Mouse (Mus musculus): ENCODE measurements around the gene Gnmt. TPM values are rescaled to one million over a fixed set of nuclear protein-coding genes. Genes with fewer than 3 reads are reported as not detected.
A peak's percentile ranks its signal among the peaks of the same experiment; 100 is the strongest.
"Not testable (repeated sequence)": the region's sequence is repeated elsewhere in the genome, so short reads cannot be mapped to it uniquely, and the experiment has no call there.

The Gnmt gene
- polyA plus RNA-seq (2016; fragmentation: Nextera tagmentation; extraction: Ambion mirVana), result 0.51 and 0.57 TPM in 2 replicates

GRCm38 (mm10) chr17:46728904-46729318 is at the start of gene Gnmt:
TSS of gene Gnmt (minus strand) at chr17:46729168.
- Histone ChIP-seq H3K27ac (replicated peaks) (peak within 1 kb of the TSS; percentile 19; the same call in 1 of the 2 replicates), H3K4me3 (peak within 1 kb of the TSS; percentile 41), H3K36me3 (replicated peaks) (peaks cover 29% of the 10 kb centered on the region), H3K27me3 (replicated peaks; ENCODE audit: low read depth, poor library complexity, severe bottlenecking) (peaks cover 28% of the 10 kb centered on the region), H3K9me3 (no peaks in the 10 kb centered on the region), H3K4me1 (peaks cover 14% of the 10 kb centered on the region; the same call in 1 of the 2 replicates)
- peak; percentile 31 for DNase-seq (ENCODE audit: low spot score)
- 13% methylated on average over 24 of the region's 24 CpGs for WGBS

- Histone ChIP-seq H3K9me3 (no peaks in the 10 kb centered on the region), H3K27ac (replicated peaks) (no peak overlapping the region), H3K27me3 (replicated peaks; ENCODE audit: low read depth, poor library complexity, severe bottlenecking) (no peaks in the 10 kb centered on the region), H3K4me1 (peaks cover 22% of the 10 kb centered on the region), H3K4me3 (no peak overlapping the region), H3K36me3 (replicated peaks) (peaks cover 71% of the 10 kb centered on the region)
- no peak for DNase-seq (ENCODE audit: low spot score)
- WGBS, result 94% methylated on average over 3 of the region's 3 CpGs
These were observed 47.1 kb upstream of the Gnmt start for GRCm38 (mm10) chr17:46776087-46776486.

GRCm38 (mm10) chr17:46775070-46775469 is 46.1 kb upstream of the Gnmt start:
- Histone ChIP-seq H3K4me3 (no peak overlapping the region), H3K36me3 (replicated peaks) (peaks cover 61% of the 10 kb centered on the region), H3K27ac (replicated peaks) (no peak overlapping the region), H3K4me1 (peaks cover 20% of the 10 kb centered on the region), H3K27me3 (replicated peaks; ENCODE audit: low read depth, poor library complexity, severe bottlenecking) (no peaks in the 10 kb centered on the region), H3K9me3 (no peaks in the 10 kb centered on the region)
- no peak for DNase-seq (ENCODE audit: low spot score)
- 94% methylated on average over 9 of the region's 9 CpGs for WGBS

- Histone ChIP-seq H3K27me3 (replicated peaks; ENCODE audit: low read depth, poor library complexity, severe bottlenecking) (no peaks in the 10 kb centered on the region), H3K27ac (replicated peaks) (no peak overlapping the region), H3K4me1 (peaks cover 23% of the 10 kb centered on the region), H3K36me3 (replicated peaks) (peaks cover 52% of the 10 kb centered on the region), H3K4me3 (peak overlapping the region; percentile 77), H3K9me3 (no peaks in the 10 kb centered on the region)
- DNase-seq (ENCODE audit: low spot score), result no peak
- WGBS, result 42% methylated on average over 2 of the region's 2 CpGs
These were observed 45.1 kb upstream of the Gnmt start for GRCm38 (mm10) chr17:46774131-46774472.

GRCm38 (mm10) chr17:46773278-46774130 is 44.5 kb upstream of the Gnmt start:
- DNase-seq (ENCODE audit: low spot score), result peak; percentile 40
- Histone ChIP-seq H3K27me3 (replicated peaks; ENCODE audit: low read depth, poor library complexity, severe bottlenecking) (no peaks in the 10 kb centered on the region), H3K36me3 (replicated peaks) (peaks cover 46% of the 10 kb centered on the region), H3K9me3 (no peaks in the 10 kb centered on the region), H3K4me1 (peaks cover 23% of the 10 kb centered on the region), H3K27ac (replicated peaks) (peak overlapping the region; percentile 89), H3K4me3 (peak overlapping the region; percentile 77)
- WGBS, result 12% methylated on average over 20 of the region's 20 CpGs

- Histone ChIP-seq H3K9me3 (no peaks in the 10 kb centered on the region), H3K27me3 (replicated peaks; ENCODE audit: low read depth, poor library complexity, severe bottlenecking) (no peaks in the 10 kb centered on the region), H3K27ac (replicated peaks) (peak within 1 kb of the TSS; percentile 89), H3K4me3 (peak within 1 kb of the TSS; percentile 77), H3K4me1 (peaks cover 28% of the 10 kb centered on the region), H3K36me3 (replicated peaks) (peaks cover 37% of the 10 kb centered on the region)
- WGBS, result under 1% methylated on average over 50 of the region's 50 CpGs
- DNase-seq (ENCODE audit: low spot score), result peak; percentile 89
These were observed 43.7 kb upstream of the Gnmt start, which contains the start of gene 2310039H08Rik for GRCm38 (mm10) chr17:46772404-46773277. TSS of gene 2310039H08Rik (plus strand) at chr17:46772635.

GRCm38 (mm10) chr17:46772038-46772403 is 43.1 kb upstream of the Gnmt start:
- Histone ChIP-seq H3K4me1 (peaks cover 29% of the 10 kb centered on the region), H3K4me3 (peak overlapping the region; percentile 77), H3K27ac (replicated peaks) (peak overlapping the region; percentile 89), H3K36me3 (replicated peaks) (peaks cover 31% of the 10 kb centered on the region), H3K9me3 (no peaks in the 10 kb centered on the region), H3K27me3 (replicated peaks; ENCODE audit: low read depth, poor library complexity, severe bottlenecking) (no peaks in the 10 kb centered on the region)
- DNase-seq (ENCODE audit: low spot score), result no peak
- WGBS, result 12% methylated on average over 5 of the region's 5 CpGs

GRCm38 (mm10) chr17:46771616-46772015 is 42.6 kb upstream of the Gnmt start:
- H3K36me3 ChIP-seq (replicated peaks), result peaks cover 27% of the 10 kb centered on the region
- H3K4me3 ChIP-seq, result peak overlapping the region; percentile 77
- peak overlapping the region; percentile 89; the same call in 1 of the 2 replicates for H3K27ac ChIP-seq (replicated peaks)
- H3K9me3 ChIP-seq, result no peaks in the 10 kb centered on the region
- DNase-seq (ENCODE audit: low spot score), result no peak
- H3K27me3 ChIP-seq (replicated peaks; ENCODE audit: low read depth, poor library complexity, severe bottlenecking), result no peaks in the 10 kb centered on the region
- peaks cover 29% of the 10 kb centered on the region for H3K4me1 ChIP-seq
- WGBS, result 66% methylated on average over 17 of the region's 17 CpGs

- H3K9me3 ChIP-seq, result no peaks in the 10 kb centered on the region
- 86% methylated on average over 4 of the region's 4 CpGs for WGBS
- no peak overlapping the region for H3K4me3 ChIP-seq
- peaks cover 21% of the 10 kb centered on the region for H3K36me3 ChIP-seq (replicated peaks)
- DNase-seq (ENCODE audit: low spot score), result no peak
- no peaks in the 10 kb centered on the region for H3K27me3 ChIP-seq (replicated peaks; ENCODE audit: low read depth, poor library complexity, severe bottlenecking)
- H3K27ac ChIP-seq (replicated peaks), result no peak overlapping the region
- H3K4me1 ChIP-seq, result peaks cover 29% of the 10 kb centered on the region
These were observed 42.1 kb upstream of the Gnmt start for GRCm38 (mm10) chr17:46771025-46771424.

- no peaks in the 10 kb centered on the region for H3K27me3 ChIP-seq (replicated peaks; ENCODE audit: low read depth, poor library complexity, severe bottlenecking)
- no peak overlapping the region for H3K4me3 ChIP-seq
- DNase-seq (ENCODE audit: low spot score), result no peak
- no peak overlapping the region for H3K27ac ChIP-seq (replicated peaks)
- H3K9me3 ChIP-seq, result no peaks in the 10 kb centered on the region
- peaks cover 29% of the 10 kb centered on the region for H3K4me1 ChIP-seq
- 89% methylated on average over 11 of the region's 11 CpGs for WGBS
- peaks cover 16% of the 10 kb centered on the region for H3K36me3 ChIP-seq (replicated peaks)
These were observed 41.6 kb upstream of the Gnmt start for GRCm38 (mm10) chr17:46770546-46770945.

- 47% methylated on average over 8 of the region's 8 CpGs for WGBS
- Histone ChIP-seq H3K36me3 (replicated peaks) (no peaks in the 10 kb centered on the region), H3K4me3 (no peak overlapping the region), H3K27ac (replicated peaks) (peak overlapping the region; percentile 45; the same call in 1 of the 2 replicates), H3K27me3 (replicated peaks; ENCODE audit: low read depth, poor library complexity, severe bottlenecking) (no peaks in the 10 kb centered on the region), H3K9me3 (no peaks in the 10 kb centered on the region), H3K4me1 (peaks cover 19% of the 10 kb centered on the region)
- DNase-seq (ENCODE audit: low spot score), result peak; percentile 27
These were observed 38.9 kb upstream of the Gnmt start for GRCm38 (mm10) chr17:46767868-46768267.

- 76% methylated on average over 9 of the region's 9 CpGs for WGBS
- not testable (repeated sequence) for DNase-seq (ENCODE audit: low spot score)
These were observed 35.9 kb upstream of the Gnmt start for GRCm38 (mm10) chr17:46764916-46765315.

More at GRCm38 (mm10) chr17:46764916-46765315, 35.9 kb upstream of the Gnmt start:
- H3K36me3 ChIP-seq (replicated peaks); H3K27me3 ChIP-seq (replicated peaks; ENCODE audit: low read depth, poor library complexity, severe bottlenecking); H3K9me3 ChIP-seq; H3K4me1 ChIP-seq; H3K4me3 ChIP-seq; H3K27ac ChIP-seq (replicated peaks): not testable (repeated sequence)
